Mouse (Mus musculus) naive thymus-derived CD4-positive, alpha-beta T cell, adult 2 months (primary cell): ENCODE results near the gene Brwd3.

ENCODE experiments used
- DNase-seq: peaks from one replicate; pipeline ENCODE4 v3.0.0-alpha.2; 2011; ENCODE audit warnings: low read depth

Gene Brwd3

GRCm38 (mm10) chrX:108834090-108834774, at the start of gene Brwd3:
Brwd3 (minus strand) TSS chrX:108834372.
- DNase-seq = peak; percentile 89

GRCm38 (mm10) chrX:108862632-108863031, 28.5 kb upstream of the Brwd3 start:
- no peak for DNase-seq

DNA sequence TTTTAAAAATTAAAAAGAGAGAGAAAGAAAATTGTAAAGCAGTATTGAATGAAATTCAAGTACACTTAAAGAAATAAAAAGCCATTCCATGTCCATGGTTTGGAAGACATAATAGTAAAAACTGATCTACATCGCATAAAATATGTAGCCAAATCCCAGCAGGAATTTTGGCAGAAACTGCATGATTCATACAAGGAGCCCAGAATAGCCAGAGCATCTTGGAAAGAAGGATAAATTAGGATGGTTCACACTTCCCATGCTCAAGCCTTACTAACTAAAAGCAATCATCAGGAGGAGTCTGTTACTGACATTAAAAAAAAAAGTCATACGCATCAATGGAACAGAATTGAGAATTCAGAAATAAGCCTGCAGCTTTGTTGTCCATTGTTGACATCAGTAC, 8.5 kb upstream of the Brwd3 start:
- no peak for DNase-seq

DNA sequence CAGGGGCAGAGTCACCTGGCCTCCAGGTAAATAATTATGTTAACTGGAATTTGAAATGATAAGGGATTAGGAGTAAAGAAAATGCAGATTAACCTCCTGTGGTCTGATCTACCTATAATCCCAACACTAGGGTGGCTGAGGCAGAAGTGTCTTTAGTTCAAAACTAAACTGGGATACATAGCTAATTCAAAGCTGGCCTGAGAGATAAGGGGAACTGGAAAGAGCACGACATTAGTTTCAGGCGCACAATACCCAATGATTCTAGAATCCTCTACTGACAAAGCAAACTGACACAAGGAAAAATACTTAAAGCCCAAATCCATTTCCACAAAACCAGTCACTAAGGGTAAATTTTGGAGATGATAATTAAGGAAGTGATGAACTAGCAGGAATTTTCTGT, 2.2 kb upstream of the Brwd3 start:
- DNase-seq = no peak

- no peak for DNase-seq
These were observed 1.1 kb upstream of the Brwd3 start for GRCm38 (mm10) chrX:108835233-108835632.

DNA sequence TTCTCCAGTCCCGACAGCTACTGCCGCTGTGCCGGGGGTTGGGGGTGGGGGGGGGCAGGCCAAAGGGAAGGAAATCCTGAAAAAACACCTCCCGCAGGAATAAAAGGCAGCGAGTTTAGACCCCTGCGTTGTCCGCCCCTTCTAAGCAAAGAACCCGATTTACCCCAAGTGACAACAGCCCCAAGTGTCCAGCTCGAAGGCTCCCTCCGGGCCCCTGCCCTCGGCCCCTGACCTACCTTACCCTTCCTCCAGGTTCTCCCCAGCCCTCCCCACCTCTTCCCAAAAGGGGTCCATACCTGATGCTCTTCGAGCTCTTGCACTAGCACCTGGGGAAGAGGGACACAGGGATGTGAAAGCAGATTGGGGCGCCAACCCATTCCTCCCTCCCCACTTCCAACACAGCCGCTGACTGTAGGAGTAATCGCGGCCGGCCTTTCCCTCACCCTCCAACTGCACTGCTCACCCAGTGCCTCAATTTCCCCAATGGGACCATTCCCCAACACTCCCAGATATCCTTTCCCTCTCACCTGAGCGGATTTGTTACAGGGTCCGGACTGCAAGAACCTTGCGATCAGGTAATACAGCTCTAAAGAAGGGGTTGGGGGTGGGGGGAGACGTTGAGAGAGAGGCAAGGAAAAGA, 671 bp downstream of the Brwd3 start:
- DNase-seq = peak; percentile 46

DNA sequence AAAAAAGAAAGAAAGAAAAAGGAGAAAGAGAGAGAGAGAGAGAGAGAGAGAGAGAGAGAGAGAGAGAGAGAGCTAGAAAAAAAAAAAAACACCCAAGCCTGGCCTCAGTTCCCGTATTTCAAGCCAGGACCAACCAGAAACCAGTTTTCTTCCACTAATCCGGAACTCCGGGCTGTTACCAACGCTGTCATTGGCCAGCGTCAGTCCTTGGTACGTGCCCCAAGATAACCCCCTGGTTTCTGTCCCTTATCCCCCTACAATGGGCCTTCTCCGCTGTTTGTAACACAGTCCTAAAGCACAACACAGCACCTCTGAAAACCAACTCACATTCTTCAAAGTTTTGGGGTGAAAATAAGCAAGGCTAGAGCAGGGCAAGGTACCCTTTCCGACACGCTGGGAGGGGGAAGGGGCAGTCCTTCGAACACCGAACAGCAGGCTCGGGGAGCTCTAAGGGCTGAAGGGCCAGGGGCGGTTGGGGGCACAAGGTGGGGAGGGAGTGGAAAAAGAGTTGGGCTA, 1.4 kb downstream of the Brwd3 start:
- peak; percentile 90 for DNase-seq

DNA sequence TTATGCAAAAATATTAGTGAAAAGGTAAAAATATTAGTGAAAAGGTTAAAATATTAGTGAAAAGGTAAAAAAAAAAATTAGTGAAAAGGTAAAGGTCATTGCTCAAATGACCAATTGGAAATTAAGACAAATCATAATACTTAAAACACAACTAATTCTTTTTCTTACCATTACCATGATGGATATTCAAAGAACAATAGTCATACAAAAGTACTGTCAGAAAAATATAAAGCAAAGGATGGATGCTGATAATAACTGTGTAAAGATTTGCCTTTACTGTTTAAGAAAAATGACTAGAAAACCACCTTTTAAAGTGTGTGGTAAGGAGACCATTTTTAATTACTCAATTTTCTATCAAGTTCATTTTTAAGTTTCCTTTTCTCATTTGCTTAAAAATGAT, 2.9 kb downstream of the Brwd3 start:
- DNase-seq = no peak

DNA sequence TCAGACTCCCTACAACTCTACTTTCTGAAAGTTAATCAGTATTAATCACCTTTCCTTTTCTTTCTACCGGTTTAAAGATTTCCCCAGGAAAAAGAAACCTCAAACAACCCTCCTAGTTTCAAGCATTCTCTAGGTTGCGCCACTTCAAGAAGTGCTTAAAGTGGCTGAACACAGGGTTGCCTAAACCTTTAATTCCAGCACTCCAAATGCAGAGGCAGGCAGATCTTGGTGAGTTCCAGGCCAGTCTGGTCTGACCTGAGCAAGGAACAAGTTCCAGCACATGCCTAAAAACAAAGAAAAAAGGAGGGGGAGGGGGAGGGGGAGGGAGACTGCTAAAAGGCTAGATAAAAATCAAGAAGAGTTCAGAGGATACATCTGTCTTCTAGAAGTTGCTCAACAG, 6.1 kb downstream of the Brwd3 start:
- DNase-seq = no peak

GRCm38 (mm10) chrX:108797268-108797667, 36.9 kb downstream of the Brwd3 start:
- DNase-seq = no peak

DNA sequence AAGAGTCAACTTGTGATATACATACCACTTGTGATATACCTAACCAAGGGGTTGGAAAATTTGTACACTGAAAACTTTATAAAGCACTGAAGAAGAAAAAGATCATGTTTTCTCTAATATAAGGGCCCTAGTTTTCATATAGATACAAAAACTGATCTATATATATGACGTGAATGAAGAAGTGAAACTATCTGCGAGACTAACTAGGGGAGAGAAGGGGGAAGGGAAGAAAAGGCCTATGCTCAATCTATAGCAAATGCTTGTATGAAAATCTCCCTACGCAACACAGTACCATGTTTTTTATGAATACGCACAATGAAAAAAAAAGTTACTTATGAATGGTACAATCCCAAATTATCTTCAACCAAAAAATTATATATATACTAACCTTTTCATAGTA, 50.4 kb downstream of the Brwd3 start:
- DNase-seq = no peak

- DNase-seq = no peak
These were observed 102.4 kb downstream of the Brwd3 start for GRCm38 (mm10) chrX:108731755-108732154.

GRCm38 (mm10) chrX:108729564-108729963, 104.6 kb downstream of the Brwd3 start:
- DNase-seq = no peak

DNA sequence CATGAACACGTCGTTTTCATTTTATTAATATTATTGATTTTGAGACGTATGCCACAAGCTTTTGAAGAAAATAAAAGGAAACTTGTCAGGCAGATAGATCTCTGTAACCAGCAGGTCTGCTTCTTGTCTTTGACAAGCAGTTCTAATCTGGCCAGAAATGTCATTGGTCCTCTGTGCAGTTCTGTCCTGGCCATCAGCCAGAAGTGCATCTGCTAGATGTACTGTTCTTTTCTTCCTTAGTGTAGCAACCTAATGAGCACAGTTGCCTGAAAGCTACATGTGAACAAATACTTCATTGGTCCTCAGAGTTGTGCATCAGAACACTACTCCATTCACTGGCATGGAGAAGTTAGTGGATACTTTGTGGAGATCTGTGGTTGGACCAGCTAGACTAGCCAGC, 105.1 kb downstream of the Brwd3 start:
- no peak for DNase-seq

GRCm38 (mm10) chrX:108728334-108728733, 105.8 kb downstream of the Brwd3 start:
- no peak for DNase-seq

DNA sequence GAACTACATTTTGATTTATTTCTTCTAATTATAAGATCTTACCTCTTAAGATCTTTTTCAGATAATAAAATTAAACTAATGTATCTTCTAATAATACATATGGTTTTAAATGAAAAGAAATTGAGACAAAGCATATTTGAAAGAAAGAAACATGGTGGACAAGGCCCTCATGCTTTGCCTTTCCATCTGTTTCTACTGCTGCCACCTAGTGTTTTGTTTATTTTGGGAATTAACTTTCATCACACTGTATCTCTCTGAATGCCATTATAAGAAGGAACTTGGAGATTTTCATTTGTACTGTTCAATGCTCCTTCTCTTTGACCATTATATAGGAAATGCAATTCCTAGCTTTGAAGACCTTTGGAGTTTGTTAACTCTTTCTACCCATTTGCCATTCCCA, 109.9 kb downstream of the Brwd3 start:
- no peak for DNase-seq

GRCm38 (mm10) chrX:108722447-108722846, 111.7 kb downstream of the Brwd3 start:
- no peak for DNase-seq

- DNase-seq = no peak
These were observed 129.9 kb downstream of the Brwd3 start for GRCm38 (mm10) chrX:108704312-108704711.
